Mouse (Mus musculus) cerebellum, postnatal 25 days (tissue): ENCODE results near the gene Zyx.

Experiments
- DNase-seq, 2 experiments: peaks; one replicate each; pipeline ENCODE4 v3.0.0; 2021; ENCODE audit warnings: mixed read lengths in 2 of 2

The Zyx gene

GRCm38 (mm10) chr6:42399938-42400337, 50.5 kb downstream of the Zyx start, which contains the start of gene Tas2r143:
Tas2r143 (plus strand) TSS chr6:42400238.
- no peak for DNase-seq

GRCm38 (mm10) chr6:42405134-42405533, 55.7 kb downstream of the Zyx start, which contains the start of gene Tas2r135:
Tas2r135 (plus strand) TSS chr6:42405434.
- no peak for DNase-seq
